Mouse (Mus musculus) forebrain, embryonic 16.5 days (tissue): ENCODE data around the gene Kiss1r. TPM values are rescaled to one million over a fixed set of nuclear protein-coding genes. Genes with fewer than 3 reads are reported as not detected.

Source experiments
- ATAC-seq: fragments of 200-750 bp; cut with Nextera tagmentation; 2 replicates; pipeline ENCODE4 v1.8.0; 2017; ENCODE audit warnings: mild to moderate bottlenecking, moderate library complexity
- H3K27ac ChIP-seq: fragments of 300-500 bp; sonication (generic); 2 replicates; pipeline ENCODE4 v1.5.1; 2014; ENCODE audit warnings: low read length, control low read depth
- H3K27me3 ChIP-seq: fragments of 300-500 bp; sonication (generic); replicated peaks from 2 replicates; pipeline ENCODE4 v1.6.1; 2014; ENCODE audit warnings: low read length; ENCODE audit not compliant: control insufficient read depth, insufficient read depth
- H3K36me3 ChIP-seq: fragments of 300-500 bp; sonication (generic); 2 replicates; pipeline ENCODE4 v1.6.1; 2014; ENCODE audit not compliant: control insufficient read depth, insufficient read depth
- H3K4me1 ChIP-seq: fragments of 300-500 bp; sonication (generic); replicated peaks from 2 replicates; pipeline ENCODE4 v1.6.1; 2014; ENCODE audit warnings: low read length; ENCODE audit not compliant: control insufficient read depth, insufficient read depth
- H3K4me2 ChIP-seq: fragments of 300-500 bp; sonication (generic); 2 replicates; pipeline ENCODE4 v1.6.1; 2014; ENCODE audit warnings: mild to moderate bottlenecking, low read length, control low read depth
- H3K4me3 ChIP-seq: fragments of 300-500 bp; sonication (generic); replicated peaks from 2 replicates; pipeline ENCODE4 v1.5.1; 2014; ENCODE audit warnings: mild to moderate bottlenecking, low read length, control low read depth
- H3K9ac ChIP-seq: fragments of 300-500 bp; sonication (generic); replicated peaks from 2 replicates; pipeline ENCODE4 v1.6.1; 2014; ENCODE audit warnings: low read depth, low read length, control low read depth
- H3K9me3 ChIP-seq: fragments of 300-500 bp; sonication (generic); 2 replicates; pipeline ENCODE4 v1.6.1; 2016; ENCODE audit warnings: low read length; ENCODE audit not compliant: control insufficient read depth
- WGBS: fragments of 180-500 bp; shearing (Covaris S2); extraction: QIAGEN DNeasy Blood & Tissue Kit; methylation state at CpG from one replicate; pipeline ENCODE4 v1.1.7; 2014; 5-methylcytosine and 5-hydroxymethylcytosine counted together
- polyA plus RNA-seq: library from polyadenylated mRNA; unstranded; fragments of >200 nt; fragmentation: Nextera tagmentation; extraction: Ambion mirVana; gene quantifications from 2 replicates; pipeline ENCODE4 v1.2.1, GENCODE M21; 2015

Gene Kiss1r
- polyA plus RNA-seq, 1 experiment from 2014 or later: 2.7 TPM

- H3K4me2 ChIP-seq: peak within 1 kb of the TSS; percentile 57
- H3K4me1 ChIP-seq: peaks cover 11% of the 10 kb centered on the region
- peak within 1 kb of the TSS; percentile 44 for H3K9ac ChIP-seq
- H3K27ac ChIP-seq: no peak within 1 kb of the TSS
- 8% methylated on average over 46 of the region's 47 CpGs for whole genome bisulfite sequencing
- H3K9me3 ChIP-seq: no peaks in the 10 kb centered on the region
- peaks cover 15% of the 10 kb centered on the region for H3K27me3 ChIP-seq
- peaks cover 18% of the 10 kb centered on the region for H3K36me3 ChIP-seq
- ATAC-seq: no peak; the same call in 1 of the 2 replicates
- H3K4me3 ChIP-seq: peak within 1 kb of the TSS; percentile 37
Measured at GRCm38 (mm10) chr10:79970415-79971182, 53.8 kb downstream of the Kiss1r start, which contains the start of gene Grin3b. Grin3b (plus strand) TSS chr10:79970715.

- H3K9me3 ChIP-seq: no peaks in the 10 kb centered on the region
- no peak overlapping the region for H3K27ac ChIP-seq
- no peak; the same call in 1 of the 2 replicates for ATAC-seq
- H3K4me3 ChIP-seq: peak overlapping the region; percentile 37
- peak overlapping the region; percentile 44 for H3K9ac ChIP-seq
- H3K4me1 ChIP-seq: peaks cover 11% of the 10 kb centered on the region
- peak overlapping the region; percentile 57 for H3K4me2 ChIP-seq
- peaks cover 21% of the 10 kb centered on the region for H3K36me3 ChIP-seq
- WGBS: 4% methylated on average over 21 of the region's 21 CpGs
- H3K27me3 ChIP-seq: peaks cover 15% of the 10 kb centered on the region
Measured at GRCm38 (mm10) chr10:79971183-79971497, 54.4 kb downstream of the Kiss1r start.

Other genes starting within 250 kb of the Kiss1r start
- gene Tpgs1, start 247.6 kb upstream of the Kiss1r start, polyA plus RNA-seq: 75.9 and 76.6 TPM in 2 replicates
- gene Cdc34, start 234.8 kb upstream of the Kiss1r start, polyA plus RNA-seq: 61.1 and 71.1 TPM in 2 replicates
- 1.7 and 1.8 TPM in 2 replicates for gene Gzmm, start 228.0 kb upstream of the Kiss1r start, polyA plus RNA-seq
- 726 and 729 TPM in 2 replicates for gene Bsg, start 212.5 kb upstream of the Kiss1r start, polyA plus RNA-seq
- 0.39 and 0.52 TPM in 2 replicates for gene Hcn2, start 200.3 kb upstream of the Kiss1r start, polyA plus RNA-seq
- gene Polrmt, start 170.4 kb upstream of the Kiss1r start, polyA plus RNA-seq: 47.1 and 50.0 TPM in 2 replicates
- 0.25 and 0.73 TPM in 2 replicates for gene Fgf22, start 161.9 kb upstream of the Kiss1r start, polyA plus RNA-seq
- 85.8 and 87.2 TPM in 2 replicates for gene Rnf126, start 150.0 kb upstream of the Kiss1r start, polyA plus RNA-seq
- 1.1 and 1.4 TPM in 2 replicates for gene Fstl3, start 139.7 kb upstream of the Kiss1r start, polyA plus RNA-seq
- 0.36 and 0.62 TPM in 2 replicates for gene Prss57, start 126.0 kb upstream of the Kiss1r start, polyA plus RNA-seq
- 327 and 349 TPM in 2 replicates for gene Palm, start 123.4 kb upstream of the Kiss1r start, polyA plus RNA-seq
- 0.48 and 1.2 TPM in 2 replicates for gene Misp, start 96.0 kb upstream of the Kiss1r start, polyA plus RNA-seq
- gene Ptbp1, start 62.5 kb upstream of the Kiss1r start, polyA plus RNA-seq: 98.3 and 107 TPM in 2 replicates
- gene Prtn3, start 42.5 kb upstream of the Kiss1r start, polyA plus RNA-seq: 12.4 and 15.3 TPM in 2 replicates
- gene Plppr3, start 42.3 kb upstream of the Kiss1r start, polyA plus RNA-seq: 415 and 495 TPM in 2 replicates
- gene Elane, start 30.7 kb upstream of the Kiss1r start, polyA plus RNA-seq: not detected in 2 replicates
- not detected in 2 replicates for gene Cfd, start 26.1 kb upstream of the Kiss1r start, polyA plus RNA-seq
- gene Med16, start 8.0 kb upstream of the Kiss1r start, polyA plus RNA-seq: 53.8 and 54.0 TPM in 2 replicates
- 17.7 and 36.3 TPM in 2 replicates for gene Gm26602, start 6.1 kb upstream of the Kiss1r start, polyA plus RNA-seq
- 289 and 309 TPM in 2 replicates for gene R3hdm4, start 4.2 kb downstream of the Kiss1r start, polyA plus RNA-seq
- gene Arid3a, start 10.1 kb downstream of the Kiss1r start, polyA plus RNA-seq: 2.4 and 3.5 TPM in 2 replicates
- gene Wdr18, start 43.2 kb downstream of the Kiss1r start, polyA plus RNA-seq: 81.8 and 97.7 TPM in 2 replicates
- 0.29 and 0.60 TPM in 2 replicates for gene Grin3b, start 53.7 kb downstream of the Kiss1r start, polyA plus RNA-seq
- 12.3 and 12.8 TPM in 2 replicates for gene Tmem259, start 67.4 kb downstream of the Kiss1r start, polyA plus RNA-seq
- 30.5 and 31.3 TPM in 2 replicates for gene Cnn2, start 71.6 kb downstream of the Kiss1r start, polyA plus RNA-seq
- 3.9 and 4.7 TPM in 2 replicates for gene Abca7, start 79.5 kb downstream of the Kiss1r start, polyA plus RNA-seq
- 1.2 and 1.8 TPM in 2 replicates for gene Arhgap45, start 99.7 kb downstream of the Kiss1r start, polyA plus RNA-seq
- gene Polr2e, start 122.8 kb downstream of the Kiss1r start, polyA plus RNA-seq: 173 and 178 TPM in 2 replicates
- 443 and 475 TPM in 2 replicates for gene Gpx4, start 130.2 kb downstream of the Kiss1r start, polyA plus RNA-seq
- gene Sbno2, start 188.6 kb downstream of the Kiss1r start, polyA plus RNA-seq: 13.1 and 14.9 TPM in 2 replicates
- gene Stk11, start 198.8 kb downstream of the Kiss1r start, polyA plus RNA-seq: 18.0 and 19.7 TPM in 2 replicates
- gene Atp5d, start 221.7 kb downstream of the Kiss1r start, polyA plus RNA-seq: 404 and 433 TPM in 2 replicates
- gene Cbarp, start 223.9 kb downstream of the Kiss1r start, polyA plus RNA-seq: 33.0 and 44.5 TPM in 2 replicates
- 26.5 and 30.9 TPM in 2 replicates for gene Midn, start 231.3 kb downstream of the Kiss1r start, polyA plus RNA-seq
- gene Cirbp, start 249.0 kb downstream of the Kiss1r start, polyA plus RNA-seq: 318 and 335 TPM in 2 replicates